Mouse (Mus musculus): ENCODE data around the gene Nrsn2.

DNA sequence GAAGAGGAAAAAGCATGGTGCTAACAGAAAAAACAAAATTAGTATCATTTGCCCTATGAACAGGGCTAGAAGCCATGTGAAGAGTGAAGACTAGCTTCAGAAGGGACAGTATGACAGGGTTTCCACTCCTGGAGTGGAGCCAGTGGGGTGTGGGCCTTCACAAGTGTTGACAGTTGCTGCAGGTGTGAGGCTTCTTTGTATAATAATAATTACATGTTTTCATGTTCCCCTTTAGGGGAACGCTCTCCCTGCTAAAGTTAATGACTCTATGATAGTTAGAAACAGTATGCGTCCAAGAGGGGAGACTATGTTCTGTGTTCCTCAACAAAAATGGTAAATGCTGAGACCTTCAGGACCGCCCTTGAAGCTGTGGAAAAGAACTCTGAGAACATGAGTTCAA is 39.3 kb upstream of the Nrsn2 start:
- no peak for TF ChIP-seq CTCF (conservative IDR thresholded peaks at IDR 0.05; ENCODE audit: low read length)
- TF ChIP-seq POU5F1 (IDR thresholded peaks at IDR 0.05; ENCODE audit: borderline replicate concordance, low read length): no peak
- TF ChIP-seq NANOG (IDR thresholded peaks at IDR 0.05; ENCODE audit: borderline replicate concordance, low read length): no peak
